Mouse (Mus musculus) CD8-positive naive resting alpha-beta T cell, adult 57 days (primary cell): ENCODE results near the gene Krt27. TPM values are rescaled to one million over a fixed set of nuclear protein-coding genes. Genes with fewer than 3 reads are reported as not detected.

Experiments used
- total RNA-seq: library from RNA; stranded (reverse); gene quantifications from one replicate; pipeline ENCODE4 v1.2.4, GENCODE M21; 2023

Gene Krt27
- not detected for total RNA-seq

DNA sequence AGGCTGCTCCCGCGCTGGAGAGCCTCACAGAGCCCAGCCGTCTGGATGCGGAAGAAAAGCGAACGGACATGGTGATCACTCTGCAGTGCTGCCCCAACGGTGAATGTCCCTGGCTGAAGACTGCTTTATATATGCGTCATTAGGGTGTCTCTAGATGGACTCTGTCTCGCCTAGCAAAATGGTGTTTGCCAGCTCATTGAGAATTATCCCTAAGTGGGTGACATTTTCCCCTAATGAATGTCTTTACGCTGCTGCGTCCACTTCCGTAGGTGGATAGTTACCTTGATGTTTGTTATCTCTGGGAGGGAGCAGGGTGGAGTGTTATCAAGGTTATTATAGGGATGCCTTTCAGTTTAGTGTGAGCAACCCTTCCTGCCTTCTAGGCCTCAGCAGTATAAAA lies at the start of gene Krt27:
TSS of gene Krt27 (minus strand) at position 101 of the 400 bp plus-strand sequence.

DNA sequence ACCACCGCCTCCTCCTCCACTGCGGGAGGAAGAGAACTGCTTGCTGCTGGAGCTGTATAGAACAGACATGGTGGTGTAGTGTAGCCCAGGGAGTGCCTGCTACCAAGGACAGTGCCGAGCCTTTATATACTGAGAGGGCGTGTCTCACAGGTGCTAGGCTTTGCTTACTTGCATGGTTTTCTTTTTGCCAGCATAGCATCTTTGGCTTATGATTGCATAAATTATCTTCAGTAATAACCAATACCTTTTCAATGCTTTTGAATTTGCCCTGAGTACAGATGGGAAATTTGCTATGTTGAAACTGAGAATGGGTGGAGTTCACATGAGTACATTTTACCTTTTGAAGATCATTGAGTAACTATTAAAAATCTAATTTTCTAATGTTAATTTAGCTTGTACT lies 38.4 kb upstream of the Krt27 start, which contains the start of gene Krt10:
TSS of gene Krt10 (minus strand) at position 101 of the 400 bp plus-strand sequence.

DNA sequence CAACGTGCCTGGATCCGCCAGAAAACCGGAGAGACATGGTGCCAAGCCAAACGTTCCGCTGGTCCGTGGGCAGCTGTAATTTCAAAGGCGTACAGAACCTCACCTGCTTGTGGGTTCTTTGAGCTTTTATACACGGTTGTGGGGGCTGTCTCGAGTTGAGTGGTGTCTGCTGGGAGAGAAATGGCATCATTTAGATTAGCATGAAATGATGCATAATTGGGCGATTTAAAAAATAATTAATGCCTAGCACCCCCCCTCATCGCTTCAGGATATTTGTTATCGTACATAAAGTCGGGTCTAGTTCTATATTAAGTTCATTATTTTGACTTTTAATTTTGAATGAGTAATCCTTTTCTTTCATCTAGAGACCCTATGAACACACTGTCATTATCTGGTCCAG lies 23.9 kb upstream of the Krt27 start, which contains the start of gene Krt28:
TSS of gene Krt28 (minus strand) at position 101 of the 400 bp plus-strand sequence.

DNA sequence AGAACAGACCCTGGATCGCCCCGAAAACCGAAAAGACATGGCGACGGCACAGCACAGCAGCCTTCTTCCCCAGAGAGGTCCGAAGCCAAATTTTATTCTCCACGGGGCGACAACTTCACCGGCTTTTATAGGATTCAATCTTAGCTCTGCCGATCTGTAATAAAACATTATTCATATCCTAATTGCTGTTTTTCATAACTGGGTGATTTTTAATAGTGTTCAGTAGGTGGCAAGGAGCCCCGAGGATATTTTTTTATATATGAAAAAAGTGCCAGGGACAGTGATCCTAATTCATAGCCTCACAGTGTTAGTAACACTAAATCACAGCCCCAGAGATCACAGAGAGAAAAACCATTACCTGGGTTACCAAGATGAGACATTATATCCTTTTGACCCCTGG lies 13.0 kb downstream of the Krt27 start, which contains the start of gene Krt26:
TSS of gene Krt26 (minus strand) at position 101 of the 400 bp plus-strand sequence.

DNA sequence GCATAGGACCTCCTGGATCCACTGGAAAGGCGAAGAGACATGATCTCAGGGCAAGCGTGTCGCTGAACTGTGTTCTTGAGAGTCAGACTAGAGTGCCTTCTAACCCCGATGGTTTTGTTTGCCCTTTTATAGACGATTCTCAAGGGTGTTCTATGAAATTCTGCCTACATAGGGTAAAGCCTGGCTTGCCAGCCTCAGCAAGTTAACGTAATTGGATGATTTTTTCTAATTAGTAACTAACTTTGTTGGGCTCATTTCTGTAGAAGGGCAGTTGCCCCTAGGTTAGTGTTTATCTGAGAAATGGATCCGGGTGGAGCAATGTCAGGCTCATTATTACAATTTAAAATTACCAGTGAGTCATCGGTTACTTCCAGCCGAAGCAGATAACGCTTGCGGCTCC lies 28.1 kb downstream of the Krt27 start, which contains the start of gene Krt25:
TSS of gene Krt25 (minus strand) at position 101 of the 400 bp plus-strand sequence.

Other genes starting within 250 kb of the Krt27 start
- 1,542 TPM for gene Ccr7, start 196.0 kb downstream of the Krt27 start, total RNA-seq
- 128 TPM for gene Smarce1, start 120.1 kb downstream of the Krt27 start, total RNA-seq
- gene Krt222, start 107.0 kb downstream of the Krt27 start, total RNA-seq = not detected
- not detected for gene Krt24, start 65.8 kb downstream of the Krt27 start, total RNA-seq
- not detected for gene Krt25, start 28.2 kb downstream of the Krt27 start, total RNA-seq
- not detected for gene Krt26, start 13.1 kb downstream of the Krt27 start, total RNA-seq
- gene Krt28, start 23.8 kb upstream of the Krt27 start, total RNA-seq = not detected
- 1.4 TPM for gene Krt10, start 38.3 kb upstream of the Krt27 start, total RNA-seq
- not detected for gene Krt12, start 71.2 kb upstream of the Krt27 start, total RNA-seq
- gene Krt20, start 87.0 kb upstream of the Krt27 start, total RNA-seq = not detected
- gene Krt23, start 142.0 kb upstream of the Krt27 start, total RNA-seq = not detected
- not detected for gene Krt39, start 170.2 kb upstream of the Krt27 start, total RNA-seq
- not detected for gene Krt40, start 192.1 kb upstream of the Krt27 start, total RNA-seq
- not detected for gene Krtap3-3, start 199.8 kb upstream of the Krt27 start, total RNA-seq
- gene Krtap3-2, start 205.7 kb upstream of the Krt27 start, total RNA-seq = not detected
- not detected for gene Gm11939, start 208.4 kb upstream of the Krt27 start, total RNA-seq
- gene Krtap3-1, start 215.5 kb upstream of the Krt27 start, total RNA-seq = not detected
- not detected for gene Krtap1-5, start 229.9 kb upstream of the Krt27 start, total RNA-seq
- not detected for gene Krtap1-4, start 232.6 kb upstream of the Krt27 start, total RNA-seq
- gene Krtap1-3, start 240.2 kb upstream of the Krt27 start, total RNA-seq = not detected
- gene Krtap9-3, start 247.0 kb upstream of the Krt27 start, total RNA-seq = not detected